Mouse (Mus musculus): Measurements from ENCODE around the gene Ipo11. TPM values are rescaled to one million over a fixed set of nuclear protein-coding genes. Genes with fewer than 3 reads are reported as not detected.

Gene Ipo11
- polyA plus RNA-seq, 1 experiment = 17.7 TPM

DNA sequence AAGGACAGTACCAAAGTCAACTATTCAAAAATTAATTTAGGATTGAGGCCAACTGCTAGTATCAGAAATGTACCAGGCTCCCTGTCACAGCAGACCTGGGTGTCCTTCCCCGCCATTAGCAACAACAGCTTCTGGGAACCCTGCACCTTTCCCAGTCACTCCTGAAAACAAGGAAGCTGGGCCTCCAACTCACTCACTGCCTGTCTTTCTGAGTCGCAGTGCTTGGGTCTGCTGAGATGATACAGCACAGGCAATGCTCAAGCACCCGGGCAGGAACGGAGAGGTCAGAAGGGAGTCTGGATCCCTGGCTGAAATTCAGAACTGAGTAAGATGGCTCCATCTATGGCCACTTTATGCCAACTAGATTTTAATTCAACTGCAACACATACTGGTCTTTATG is 123.2 kb downstream of the Ipo11 start:
- no peak for DNase-seq (ENCODE audit: low read depth)

DNA sequence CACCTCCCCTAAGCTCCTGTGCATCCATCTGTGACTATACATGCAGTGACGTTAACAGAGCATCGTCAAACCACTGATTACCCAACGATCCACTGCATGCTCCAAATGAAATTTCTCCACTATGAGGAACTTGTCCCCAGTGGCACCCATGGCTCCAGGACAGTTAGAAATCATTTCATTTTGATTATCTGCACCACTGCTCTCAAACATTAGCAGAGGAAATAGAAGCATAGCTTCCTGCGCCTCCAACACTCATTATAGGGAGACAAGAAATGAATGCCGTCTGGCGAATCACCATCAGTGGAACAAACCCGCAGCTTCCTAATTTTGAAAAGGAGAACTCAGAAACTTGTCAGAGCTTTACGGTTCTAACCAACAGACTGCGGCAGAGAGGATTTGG is 123.7 kb downstream of the Ipo11 start:
- no peak for DNase-seq (ENCODE audit: low read depth)

DNA sequence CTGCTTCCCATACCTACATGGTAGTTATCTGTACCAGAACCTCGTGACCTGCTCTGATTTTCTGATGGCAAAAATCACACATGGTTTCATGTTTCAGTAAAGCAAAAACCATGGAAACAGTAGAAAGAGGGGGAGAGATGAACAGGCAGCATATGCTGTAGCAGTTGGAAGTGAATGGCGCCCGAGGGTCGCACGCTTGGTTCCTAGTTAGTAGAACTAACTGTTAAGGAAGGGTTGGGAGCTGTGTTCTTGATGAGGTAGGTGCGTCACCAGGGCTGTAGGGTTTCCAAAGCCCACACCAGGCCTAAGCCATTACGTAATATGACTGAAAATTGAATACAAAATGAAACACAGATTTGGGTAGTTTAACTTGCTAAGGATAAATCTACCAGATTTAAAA is 126.6 kb downstream of the Ipo11 start:
- no peak for DNase-seq (ENCODE audit: low read depth)

DNA sequence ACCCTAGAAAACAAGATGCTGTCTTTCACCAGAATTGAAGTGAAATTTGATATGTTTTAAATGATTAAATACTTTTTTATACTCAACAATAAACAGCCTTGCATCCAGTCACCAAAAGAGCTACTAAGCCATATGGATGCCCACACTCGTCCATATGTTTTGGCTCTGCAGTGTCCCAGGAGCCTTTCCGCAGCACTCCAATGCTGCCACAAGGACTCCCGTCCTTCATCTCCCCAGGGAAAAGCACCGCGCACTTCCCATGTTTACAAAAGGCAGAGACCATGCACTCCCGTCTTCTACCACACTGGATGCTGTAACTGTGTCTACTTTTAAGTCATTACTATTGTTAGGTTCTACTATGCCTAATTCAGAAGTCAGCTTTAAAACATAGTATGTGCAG is 127.9 kb downstream of the Ipo11 start:
- no peak for DNase-seq (ENCODE audit: low read depth)

DNA sequence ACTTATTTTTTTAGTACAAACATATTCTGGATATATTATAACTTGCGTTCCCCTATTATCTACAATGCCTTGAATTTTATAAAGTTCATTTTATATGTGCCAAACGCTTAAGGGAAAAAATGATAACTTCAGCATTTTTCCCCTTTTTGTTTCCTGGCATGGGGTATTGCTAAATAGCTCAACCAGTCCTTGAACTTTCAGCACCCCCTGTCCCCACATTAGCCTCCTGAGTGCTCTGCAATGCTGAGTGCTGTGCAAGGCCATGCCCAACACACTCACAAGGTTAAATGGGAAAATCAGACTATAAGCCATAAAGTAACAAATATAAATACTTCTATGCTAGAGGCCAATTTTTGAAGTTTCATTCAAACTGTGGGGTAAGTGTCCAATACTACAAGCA is 128.4 kb downstream of the Ipo11 start:
- no peak for DNase-seq (ENCODE audit: low read depth)

DNA sequence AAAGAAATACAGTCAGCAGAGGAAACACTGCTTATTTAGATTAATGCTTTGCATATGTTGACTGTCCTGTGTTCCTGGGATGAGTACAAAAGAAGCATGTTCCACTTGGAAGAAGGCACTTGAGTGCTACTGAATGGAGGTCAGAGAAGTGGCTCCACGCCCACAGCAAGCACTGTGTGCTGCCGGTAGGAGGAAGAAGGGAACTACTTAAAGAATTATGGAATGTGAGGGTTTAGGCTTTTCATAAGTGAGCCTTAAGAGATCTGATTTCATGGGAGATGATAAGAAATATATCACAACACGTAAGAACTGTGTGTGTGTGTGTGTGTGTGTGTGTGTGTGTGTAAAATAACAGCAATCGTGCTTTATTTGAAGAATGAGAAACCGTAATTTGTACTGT is 129.5 kb downstream of the Ipo11 start:
- DNase-seq (ENCODE audit: low read depth) = no peak

DNA sequence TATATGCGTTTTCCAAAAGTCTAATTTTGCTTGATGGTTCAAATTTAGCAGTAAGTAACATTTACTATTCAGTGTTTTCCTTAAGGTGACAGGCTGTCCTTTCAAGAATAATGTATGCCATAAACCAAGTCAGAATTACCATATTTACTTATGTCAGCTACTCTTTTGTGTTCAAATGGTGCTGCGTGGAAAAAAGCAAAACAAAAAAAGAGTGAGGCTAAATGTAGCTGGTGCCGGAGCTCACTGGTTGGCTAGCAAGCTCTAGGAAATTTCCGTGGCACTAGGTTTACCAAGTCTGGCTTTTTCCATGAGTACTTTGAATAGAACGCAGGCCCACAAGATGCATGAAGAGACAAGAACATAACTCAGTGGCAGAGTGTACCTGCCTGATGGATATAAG is 131.6 kb downstream of the Ipo11 start:
- DNase-seq (ENCODE audit: low read depth) = no peak

DNA sequence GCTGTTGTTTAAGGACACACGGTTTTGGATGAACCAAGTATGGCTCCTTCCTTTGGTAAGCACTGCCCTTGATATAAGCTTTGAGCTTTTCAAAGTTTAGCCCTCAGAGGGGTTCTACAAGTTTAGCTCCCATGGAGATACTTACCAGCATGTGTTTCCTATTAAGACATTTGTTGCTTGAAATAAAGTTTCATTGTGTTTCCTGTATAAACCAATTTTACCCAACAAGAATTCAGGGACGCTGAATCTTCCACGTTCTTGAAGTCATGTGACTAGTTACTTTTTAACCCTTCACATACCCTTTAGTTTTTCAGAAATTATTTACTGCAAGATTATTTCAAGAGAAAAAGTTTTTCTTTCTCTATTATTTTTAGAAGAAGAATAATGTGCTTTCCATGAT is 138.7 kb downstream of the Ipo11 start:
- no peak for DNase-seq (ENCODE audit: low read depth)

DNA sequence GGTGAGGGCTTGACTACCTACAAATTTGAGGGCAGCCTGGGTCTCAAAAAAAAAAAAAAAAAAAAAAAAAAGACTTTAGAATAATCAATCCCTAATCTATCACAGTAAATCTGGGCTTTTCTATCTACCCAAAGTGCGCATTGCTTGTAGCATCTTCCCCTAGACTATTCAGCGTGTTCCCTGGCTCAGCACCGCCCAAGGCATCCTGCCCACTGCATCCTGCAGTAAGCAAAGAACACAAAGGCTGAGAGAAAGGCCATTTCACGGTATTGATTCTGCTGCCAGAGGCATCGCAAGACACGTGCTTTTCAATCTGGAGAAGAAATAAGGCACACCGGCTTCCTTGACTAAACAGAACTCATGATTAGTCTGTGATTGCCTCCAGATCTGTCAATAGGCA is 147.9 kb downstream of the Ipo11 start:
- no peak for DNase-seq (ENCODE audit: low read depth)

DNA sequence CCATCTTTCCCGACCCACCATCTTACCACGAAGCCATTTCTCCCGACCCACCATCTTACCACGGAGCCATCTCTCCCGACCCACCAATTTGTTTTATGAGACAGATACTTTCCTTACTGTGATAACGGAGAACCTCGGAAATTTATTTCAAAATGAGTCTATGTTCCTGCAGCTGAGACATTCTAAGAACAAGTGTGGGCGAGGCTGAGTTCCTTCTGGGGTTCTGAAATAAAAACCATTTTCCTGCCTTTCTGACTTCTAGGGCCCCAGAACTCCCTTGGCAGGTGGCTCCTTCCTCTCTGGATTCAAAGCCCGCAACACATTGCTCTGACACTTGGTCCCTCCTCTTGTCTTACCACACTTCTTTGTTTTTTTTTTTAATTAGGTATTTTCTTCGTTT is 168.0 kb downstream of the Ipo11 start:
- no peak for DNase-seq (ENCODE audit: low read depth)

DNA sequence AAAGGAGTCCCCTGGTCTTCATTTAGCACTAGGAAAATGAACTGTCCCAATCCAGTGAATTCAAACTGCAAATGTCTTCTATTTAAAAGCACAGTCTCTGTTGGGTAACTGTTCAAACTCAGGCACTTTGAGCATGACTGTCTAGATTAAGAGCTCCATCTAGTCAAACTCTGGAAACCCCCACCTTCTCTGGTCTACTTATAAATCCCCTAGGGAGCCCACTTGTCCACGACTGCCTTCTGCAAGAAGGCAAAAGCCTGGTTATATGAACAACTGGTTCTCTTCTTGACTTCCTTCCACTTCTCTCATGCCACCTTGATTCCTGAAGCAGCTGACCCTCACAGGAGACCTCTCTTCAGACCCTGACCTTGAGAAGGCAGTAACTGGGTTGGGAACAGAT is 174.1 kb downstream of the Ipo11 start:
- no peak for DNase-seq (ENCODE audit: low read depth)

DNA sequence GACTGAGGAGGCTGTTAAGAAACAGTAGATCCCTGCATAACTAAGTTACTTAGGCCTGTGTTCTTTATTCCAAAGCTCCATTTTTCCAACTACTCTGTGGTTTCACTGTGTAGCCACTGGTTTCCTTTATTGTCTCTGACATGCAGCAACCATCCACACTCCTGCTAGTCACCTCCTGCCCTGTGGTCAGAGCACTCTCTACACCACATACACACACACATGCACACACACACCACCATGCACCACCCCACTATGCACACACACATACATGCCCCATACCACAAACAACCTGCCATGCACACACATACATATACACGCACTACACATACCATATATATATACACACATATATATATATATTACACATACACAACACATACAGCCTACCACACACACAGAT is 175.1 kb downstream of the Ipo11 start:
- no peak for DNase-seq (ENCODE audit: low read depth)

DNA sequence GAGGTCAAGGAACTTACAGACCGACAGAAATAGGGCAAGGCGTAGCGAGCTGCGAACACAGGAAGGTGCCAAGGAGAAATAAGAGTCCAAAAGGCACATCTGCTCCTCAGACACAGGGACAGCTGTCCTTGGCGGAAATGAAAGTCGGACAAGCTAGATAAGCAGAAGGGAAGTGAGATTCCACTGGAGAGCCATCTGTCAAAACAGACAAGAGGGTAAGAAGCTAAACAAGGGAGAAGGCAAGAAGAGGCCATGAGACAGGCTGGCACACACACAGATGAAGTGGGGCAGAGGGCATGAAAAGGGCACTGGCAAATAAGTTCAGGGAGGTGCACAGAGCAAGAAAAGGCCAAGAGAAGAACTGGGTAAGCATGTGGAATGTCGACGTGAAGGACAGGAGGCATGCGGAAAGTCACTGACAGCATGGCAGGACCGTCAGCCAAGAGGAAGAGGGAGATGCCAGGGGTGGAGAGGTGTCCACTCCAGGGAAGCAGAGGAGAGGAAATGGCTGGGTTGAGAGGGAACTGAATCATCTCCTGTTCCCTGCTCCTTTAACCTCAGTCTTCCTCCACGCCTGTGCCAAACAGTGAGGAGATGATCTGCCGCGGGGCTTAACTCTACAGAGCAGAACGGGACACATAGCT is 176.4 kb downstream of the Ipo11 start:
- DNase-seq (ENCODE audit: low read depth) = no peak

DNA sequence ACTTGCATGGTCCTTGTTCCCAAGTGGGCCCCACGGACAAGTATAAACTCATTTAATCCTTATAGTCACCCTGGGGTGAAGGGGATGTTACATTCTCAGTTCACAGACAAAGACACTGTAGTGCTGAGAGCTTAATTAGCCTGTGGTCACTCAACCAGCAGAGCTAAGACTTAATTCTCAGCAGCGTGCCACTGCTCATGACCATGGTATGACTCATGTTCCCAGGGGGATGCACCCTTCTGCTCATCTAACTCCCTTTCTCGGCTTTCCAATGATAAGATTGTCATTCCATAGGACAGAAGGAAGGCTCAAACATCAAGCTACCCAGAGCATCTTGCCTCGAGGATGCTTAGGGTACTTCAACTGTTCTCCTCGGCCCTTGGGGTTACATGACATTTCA is 180.9 kb downstream of the Ipo11 start:
- no peak for DNase-seq (ENCODE audit: low read depth)

DNA sequence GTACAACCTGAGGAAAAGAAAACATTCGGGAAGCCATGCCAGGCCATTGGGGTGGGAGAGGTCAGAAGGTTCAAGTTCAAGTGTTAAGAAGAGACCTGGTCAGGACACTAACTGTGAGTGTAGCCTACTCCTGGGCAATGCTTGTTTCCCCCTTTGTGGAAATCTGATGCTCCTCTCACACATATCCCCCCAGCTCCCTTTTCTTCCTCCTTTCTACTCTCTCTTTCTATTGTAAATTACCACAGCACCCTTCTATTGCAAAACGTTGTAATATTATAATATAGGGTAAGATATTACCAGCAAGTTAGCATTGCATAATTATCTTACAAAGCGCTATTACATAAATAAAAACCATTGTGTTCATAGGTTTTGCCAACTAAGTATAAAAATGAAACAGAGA is 182.5 kb downstream of the Ipo11 start:
- DNase-seq (ENCODE audit: low read depth) = no peak

DNA sequence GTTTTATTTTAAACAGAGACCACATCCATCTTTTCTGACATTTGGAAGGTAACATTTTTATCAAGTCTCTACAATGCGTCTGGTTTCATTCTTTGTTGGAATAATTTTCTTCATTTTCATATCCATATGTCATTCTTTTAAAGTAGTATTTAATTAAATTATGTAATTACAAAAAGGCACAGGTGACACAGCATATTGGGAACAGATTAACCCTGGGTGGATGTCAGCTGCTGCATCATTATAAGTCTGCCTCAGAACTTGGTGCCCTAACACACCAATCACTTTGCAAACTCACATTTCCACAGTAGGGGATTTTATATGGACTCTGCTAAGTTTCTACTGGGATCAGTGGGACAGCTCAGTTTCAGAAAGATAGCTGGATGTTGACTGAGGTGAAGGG is 184.8 kb downstream of the Ipo11 start:
- DNase-seq (ENCODE audit: low read depth) = no peak

DNA sequence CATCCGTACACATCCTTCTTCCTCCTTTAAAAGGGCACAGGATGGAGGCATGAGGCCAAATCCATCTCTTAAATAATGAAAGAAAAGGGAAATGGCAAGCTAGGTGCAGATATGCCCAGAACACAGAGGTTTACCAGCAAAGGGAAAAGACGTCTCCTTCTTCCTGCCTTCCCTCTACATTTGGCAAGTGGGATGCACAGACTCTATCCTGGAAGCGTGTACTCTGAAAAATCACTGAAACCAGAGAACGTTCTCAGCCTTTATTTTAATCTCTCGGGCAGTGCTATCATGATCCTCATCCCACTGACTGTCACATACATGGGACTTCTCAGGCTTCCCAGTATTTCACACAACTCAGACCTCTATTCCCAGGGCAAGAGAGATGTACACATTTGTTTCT is 189.9 kb downstream of the Ipo11 start:
- DNase-seq (ENCODE audit: low read depth) = no peak

DNA sequence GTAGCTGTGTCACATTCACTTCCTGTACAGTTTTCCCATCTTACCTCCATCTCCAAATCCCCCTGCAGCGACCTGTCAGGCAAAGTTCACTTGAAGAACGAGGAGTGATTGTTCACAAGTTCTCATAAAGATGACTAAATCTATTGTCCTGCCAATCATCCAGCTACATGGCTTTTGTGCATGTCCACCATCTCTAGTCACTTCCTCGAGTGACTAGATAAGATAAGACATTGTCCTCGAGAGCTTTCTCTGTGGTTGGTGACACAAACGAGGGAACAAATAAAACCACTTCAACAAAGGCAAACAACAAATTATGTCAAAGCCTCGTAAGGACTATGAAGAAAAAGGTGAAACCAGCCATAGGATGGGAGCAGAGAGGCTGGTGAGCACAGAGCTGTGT is 191.6 kb downstream of the Ipo11 start:
- DNase-seq (ENCODE audit: low read depth) = no peak

Other genes starting within 250 kb of the Ipo11 start
- gene Dimt1, start 10.2 kb upstream of the Ipo11 start, polyA plus RNA-seq (2012; rRNA removed) = 4.7 and 7.8 TPM in 2 replicates
- 2.8 and 5.8 TPM in 2 replicates for gene Kif2a, start 85.2 kb upstream of the Ipo11 start, polyA plus RNA-seq (2012; rRNA removed)